Mouse (Mus musculus): ENCODE data around the gene Itga4. TPM values are rescaled to one million over a fixed set of nuclear protein-coding genes. Genes with fewer than 3 reads are reported as not detected.

The Itga4 gene
- polyA plus RNA-seq, 1 experiment from 2014 or later = 78.1 TPM

DNA sequence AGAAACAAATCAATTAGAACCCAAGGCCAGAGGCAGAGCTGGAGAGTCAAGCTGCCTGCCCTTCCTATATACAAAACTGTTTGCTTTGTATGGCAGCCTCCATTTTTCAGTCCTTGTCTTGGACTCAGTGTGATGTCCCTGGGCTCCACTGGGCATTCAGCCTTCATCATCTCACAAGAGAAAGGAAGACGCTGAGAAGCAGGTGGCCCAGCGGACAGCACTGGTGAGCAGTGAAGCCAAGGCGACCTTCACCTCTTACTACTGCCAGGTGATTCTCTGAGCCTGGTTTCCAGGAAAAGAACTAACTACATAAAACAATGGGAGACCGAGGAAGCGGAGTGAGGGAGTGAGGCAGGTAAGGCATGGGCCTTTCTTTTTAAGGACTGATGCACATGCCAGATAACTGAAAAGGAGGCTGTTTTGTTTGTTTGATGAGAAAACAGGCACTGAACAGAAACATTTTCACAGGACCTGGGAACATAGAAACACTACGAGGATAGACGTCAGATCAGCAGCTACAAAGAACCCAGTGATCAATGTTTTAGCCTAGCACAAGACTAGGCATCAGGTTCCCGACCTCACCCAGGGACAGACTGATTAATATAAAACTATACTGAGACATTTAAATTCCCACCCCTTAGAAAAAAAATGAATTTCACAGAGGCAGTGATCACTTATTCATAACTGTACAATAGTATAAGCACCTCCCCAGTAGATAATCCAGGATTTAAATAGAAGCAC, 123.3 kb downstream of the Itga4 start:
- 93% methylated on average over 8 of the region's 8 CpGs for WGBS (ENCODE audit: missing documents)
- Histone ChIP-seq H3K36me3 (ENCODE audit: inconsistent target) (no peaks in the 10 kb centered on the region), H3K4me3 (ENCODE audit: inconsistent target) (no peak overlapping the region), H3K79me2 (ENCODE audit: inconsistent target) (no peaks in the 10 kb centered on the region), H3K27ac (no peak overlapping the region)

DNA sequence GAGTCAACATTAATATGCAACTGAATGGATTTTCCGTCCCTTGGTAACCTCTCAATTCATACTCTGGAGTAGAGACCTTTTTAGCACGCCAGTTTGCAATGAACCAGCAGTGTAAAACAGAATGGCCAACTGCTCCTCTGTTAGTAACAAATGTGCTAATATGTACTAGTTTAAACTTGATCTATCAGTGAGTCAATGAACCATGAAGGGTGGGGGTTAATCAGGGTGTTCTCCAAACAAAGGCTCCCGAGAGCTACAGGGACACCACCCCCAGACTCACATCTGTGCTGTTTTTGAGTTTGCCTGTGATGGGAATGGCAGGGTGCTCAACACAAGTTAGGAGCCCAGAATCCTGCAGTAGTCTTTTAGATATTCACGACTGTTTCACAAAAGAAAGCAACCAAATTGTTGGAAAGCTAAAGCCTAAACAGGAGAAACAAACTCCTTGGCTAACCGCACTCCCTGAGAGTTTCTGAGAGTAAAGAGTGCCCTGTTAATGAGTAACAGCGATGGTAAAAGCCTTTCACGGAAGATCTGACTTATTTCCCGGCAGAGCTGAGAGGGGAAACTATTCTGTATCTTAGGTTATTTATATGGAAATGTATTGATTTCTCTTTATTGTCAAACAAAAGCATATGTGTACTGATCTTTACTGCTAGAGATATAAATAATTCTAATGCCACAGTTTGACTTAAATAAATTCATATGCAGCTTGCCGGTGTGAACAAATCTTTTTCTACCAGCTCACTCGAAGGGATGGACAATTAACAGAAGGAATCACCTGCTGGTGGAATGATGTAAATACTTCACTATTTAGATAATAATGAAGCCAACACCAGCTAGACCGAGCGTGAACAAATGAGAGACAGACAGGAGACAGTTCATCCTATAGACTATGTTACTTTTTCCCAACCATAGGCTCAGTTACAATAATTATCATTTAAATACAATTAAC, 124.1 kb downstream of the Itga4 start:
- Histone ChIP-seq H3K79me2 (ENCODE audit: inconsistent target) (no peaks in the 10 kb centered on the region), H3K4me3 (ENCODE audit: inconsistent target) (no peak overlapping the region), H3K27ac (no peak overlapping the region), H3K36me3 (ENCODE audit: inconsistent target) (no peaks in the 10 kb centered on the region)
- 80% methylated on average over 12 of the region's 12 CpGs for WGBS (ENCODE audit: missing documents)

Other genes starting within 250 kb of the Itga4 start
- gene Neurod1, start 201.3 kb downstream of the Itga4 start, polyA plus RNA-seq (2018) = not detected in 3 replicates
- 1.7 to 5.0 TPM (median 2.5 TPM) in 3 replicates for gene Cerkl, start 201.4 kb downstream of the Itga4 start, polyA plus RNA-seq (2018)